Mouse (Mus musculus) fibroblast of lung, adult 2 months (primary cell): Measurements from ENCODE around the gene Exosc3.
"Not testable (repeated sequence)": the region's sequence is repeated elsewhere in the genome, so short reads cannot be mapped to it uniquely, and the experiment has no call there.

Experiments
- DNase-seq: peaks from one replicate; pipeline ENCODE4 v3.0.0-alpha.2; 2011; ENCODE audit warnings: low read depth

Exosc3 gene

DNA sequence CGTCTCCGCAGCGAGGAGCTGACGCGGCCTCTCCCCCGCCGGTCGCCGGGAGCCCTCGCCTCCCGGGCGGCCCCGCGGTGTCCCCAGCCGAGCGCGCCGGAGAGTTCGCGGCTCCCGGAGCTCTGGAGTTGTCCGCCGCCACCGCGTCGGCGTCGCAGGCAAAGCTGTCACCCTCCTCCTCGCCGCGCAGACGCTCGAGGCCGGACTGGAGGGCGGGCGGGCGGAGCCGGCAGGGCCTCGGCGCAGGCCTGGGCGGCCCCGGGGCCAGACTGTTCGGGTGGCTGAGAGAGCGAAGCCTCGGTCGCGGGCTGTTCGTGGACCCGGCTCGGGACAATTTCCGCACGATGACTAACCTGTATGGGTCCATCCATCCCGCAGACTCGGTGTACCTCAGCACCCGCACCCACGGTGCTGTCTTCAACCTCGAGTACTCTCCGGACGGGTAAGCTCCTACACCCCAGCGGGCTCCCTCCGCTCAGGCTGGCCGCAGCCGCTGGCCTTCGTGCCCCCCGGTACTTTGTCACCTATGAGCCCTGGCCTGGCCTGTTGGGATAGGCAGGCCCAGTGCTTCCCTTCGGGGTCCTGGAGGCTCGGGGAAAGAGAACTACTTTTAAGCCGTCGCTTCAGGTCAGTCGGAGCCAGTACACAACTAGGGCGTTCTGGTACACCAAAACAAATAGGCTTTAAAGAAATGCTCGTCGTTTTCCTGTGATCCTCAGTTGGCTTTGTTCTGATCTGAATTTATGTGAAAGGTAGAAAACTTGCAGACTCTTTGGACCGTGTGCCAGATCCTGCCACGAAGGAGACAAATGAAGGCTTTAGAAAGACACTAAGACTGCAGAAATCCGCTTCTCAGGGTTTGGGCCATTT is at the start of gene Exosc3:
Gene Exosc3, minus strand, starts transcription at position 447 of the 870 bp plus-strand sequence.
- DNase-seq, result no peak

- DNase-seq, result no peak
Observed at GRCm38 (mm10) chr4:45392099-45392498, 49.6 kb upstream of the Exosc3 start.

- DNase-seq, result not testable (repeated sequence)
Observed at GRCm38 (mm10) chr4:45387296-45387695, 44.8 kb upstream of the Exosc3 start.

DNA sequence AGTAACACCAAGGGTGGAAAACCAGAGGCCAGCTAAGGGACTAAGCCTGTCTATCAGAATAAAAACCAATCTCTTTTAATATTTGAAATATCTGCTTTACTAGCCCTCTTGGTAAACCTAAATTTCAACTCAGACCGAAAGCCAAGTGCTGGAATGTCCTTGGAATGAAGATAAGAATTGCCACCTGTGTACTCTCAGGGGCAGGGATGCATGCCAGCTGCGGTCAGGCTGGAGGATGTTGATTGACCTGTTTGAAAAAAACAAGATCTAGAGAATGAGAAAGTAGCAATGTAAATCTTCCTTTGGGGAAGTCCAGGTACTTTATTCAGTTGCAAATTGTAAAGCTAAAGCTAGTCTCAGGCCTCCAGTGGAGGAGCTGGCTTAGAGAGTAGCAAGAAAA is 39.6 kb upstream of the Exosc3 start:
- DNase-seq, result not testable (repeated sequence)

- DNase-seq, result not testable (repeated sequence)
Observed at GRCm38 (mm10) chr4:45380903-45381580, 38.5 kb upstream of the Exosc3 start.

- DNase-seq, result no peak
Observed at GRCm38 (mm10) chr4:45376573-45376972, 34.0 kb upstream of the Exosc3 start.

DNA sequence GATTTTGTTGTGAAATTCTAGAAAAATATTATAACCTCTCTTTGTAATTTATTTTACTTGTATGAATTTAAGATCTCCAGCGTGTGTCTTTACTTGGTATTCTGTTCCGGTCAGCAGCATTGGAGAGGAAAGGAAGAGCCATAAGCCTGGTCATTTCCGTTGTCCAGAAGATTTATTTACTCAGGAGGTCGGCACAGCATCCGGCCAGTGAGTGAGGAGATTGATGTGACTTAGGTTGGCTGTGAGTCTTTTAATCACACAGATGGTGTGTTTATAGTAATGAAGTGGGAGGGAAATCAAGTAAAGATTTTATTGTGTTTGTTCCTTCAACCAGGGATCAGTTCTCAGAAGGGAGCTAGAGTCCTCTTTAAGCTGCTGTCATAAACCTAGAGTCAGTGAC is 32.3 kb upstream of the Exosc3 start:
- no peak for DNase-seq

- DNase-seq, result no peak
Observed at GRCm38 (mm10) chr4:45371261-45371660, 28.7 kb upstream of the Exosc3 start.

DNA sequence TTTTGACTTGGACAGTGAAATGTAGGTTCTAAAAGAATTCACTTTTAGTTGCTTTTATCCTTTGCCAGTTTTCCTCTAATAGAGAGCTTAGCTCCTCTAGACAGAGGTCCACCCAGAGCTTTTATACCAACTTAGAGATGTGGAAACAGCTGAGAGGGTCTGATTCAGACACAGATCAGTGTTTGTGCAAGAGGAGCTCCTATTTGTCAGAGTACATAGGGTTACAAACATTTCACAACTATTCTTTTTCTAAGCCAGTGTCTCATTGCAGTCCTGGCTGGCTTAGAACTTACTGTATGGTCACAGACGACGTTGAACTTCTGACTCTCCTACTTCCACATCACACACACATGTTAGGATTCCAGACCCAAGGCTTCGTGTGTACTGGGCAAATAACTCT is 14.1 kb upstream of the Exosc3 start:
- DNase-seq, result no peak

DNA sequence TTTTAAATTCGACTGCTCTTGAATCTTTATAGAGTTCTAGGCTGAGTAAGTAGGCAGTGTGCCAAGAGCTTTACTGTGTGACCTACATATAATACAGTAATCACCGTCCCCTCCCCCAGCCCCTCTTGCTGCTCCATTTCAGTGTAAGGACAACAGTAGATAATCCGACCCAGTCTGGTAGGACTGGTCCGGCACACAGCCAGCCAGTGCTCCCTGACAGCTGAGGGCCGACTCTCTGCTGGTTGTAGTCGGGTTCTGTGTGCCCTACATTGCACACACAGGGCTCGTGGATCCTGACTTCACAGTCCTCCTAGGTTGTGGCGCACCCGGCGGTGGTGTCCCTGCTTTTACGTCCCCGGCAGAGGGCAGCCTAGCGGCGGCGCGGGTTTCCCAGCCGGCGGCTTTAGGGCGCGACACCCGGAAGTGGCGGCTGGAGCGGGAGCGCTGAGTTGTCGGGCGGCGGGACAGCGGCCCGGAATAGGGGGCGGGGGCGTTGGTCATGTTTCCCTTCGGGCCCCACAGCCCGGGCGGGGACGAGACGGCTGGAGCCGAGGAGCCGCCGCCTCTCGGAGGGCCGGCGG is 773 bp downstream of the Exosc3 start, which contains the start of gene Dcaf10:
Gene Dcaf10, plus strand, starts transcription at position 433 of the 581 bp plus-strand sequence.
- DNase-seq, result peak; percentile 54

GRCm38 (mm10) chr4:45341226-45341625 is 1.3 kb downstream of the Exosc3 start:
- no peak for DNase-seq

DNA sequence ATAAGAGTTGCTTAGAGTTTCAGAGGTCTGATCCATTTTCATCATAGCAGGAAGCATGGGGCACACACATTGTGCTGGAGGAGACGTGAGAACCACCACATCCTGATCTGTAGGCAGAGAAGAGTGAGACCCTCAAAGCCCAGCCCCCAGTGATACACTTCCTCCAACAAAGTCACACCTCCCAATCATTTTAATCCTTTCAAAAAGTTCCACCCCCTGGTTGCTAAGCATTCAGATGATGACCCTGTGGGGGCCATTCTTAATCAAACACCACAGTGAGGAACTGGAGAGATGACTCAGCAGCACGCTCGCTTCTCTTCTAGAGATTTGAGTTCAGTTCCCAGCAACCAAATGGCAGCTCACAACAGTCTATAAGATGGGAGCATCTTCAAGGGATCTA is 10.1 kb downstream of the Exosc3 start:
- DNase-seq, result no peak

- no peak for DNase-seq
Observed at GRCm38 (mm10) chr4:45331139-45331538, 11.4 kb downstream of the Exosc3 start.

GRCm38 (mm10) chr4:45320159-45320816 is 22.2 kb downstream of the Exosc3 start:
- DNase-seq, result no peak

DNA sequence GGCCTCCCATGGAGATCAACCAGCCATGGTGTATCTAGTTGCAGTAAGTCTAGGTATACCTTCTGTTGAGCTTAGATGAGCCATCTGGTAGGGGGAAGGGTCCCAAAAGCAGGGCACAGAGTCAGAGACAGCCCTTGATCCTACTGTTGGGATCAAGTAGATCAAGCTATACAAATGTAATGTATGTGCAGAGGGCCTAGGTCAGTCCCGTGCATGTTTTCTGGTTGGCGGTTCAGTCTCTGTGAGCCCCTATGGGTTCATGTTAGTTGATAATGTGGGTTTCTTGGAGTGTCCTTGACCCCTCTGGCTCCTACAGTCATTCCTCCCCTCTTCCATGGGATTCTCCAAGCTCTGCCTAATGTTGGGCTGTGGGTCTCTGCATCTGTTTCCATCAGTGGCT is 31.5 kb downstream of the Exosc3 start:
- DNase-seq, result no peak

DNA sequence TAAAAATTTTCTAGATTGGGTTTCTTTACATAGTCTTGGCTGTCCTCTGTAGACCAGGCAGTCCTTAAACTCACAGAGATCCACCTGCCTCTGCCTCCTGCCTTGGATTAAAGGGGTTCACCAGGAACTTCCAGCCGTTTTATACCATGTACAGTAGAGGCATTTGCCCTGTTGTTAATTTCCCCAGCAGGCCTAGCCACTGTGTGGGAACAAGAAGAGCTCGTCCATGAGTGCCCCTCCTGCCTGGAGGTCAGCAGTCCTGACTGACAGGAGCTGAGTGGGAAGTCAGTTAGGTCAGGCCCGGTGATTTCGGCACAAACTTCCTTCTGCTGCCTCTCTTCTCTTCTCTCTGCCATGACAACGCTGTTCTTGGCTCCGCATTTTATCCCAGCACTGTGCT is 33.9 kb downstream of the Exosc3 start:
- no peak for DNase-seq

GRCm38 (mm10) chr4:45308046-45308445 is 34.5 kb downstream of the Exosc3 start:
- no peak for DNase-seq

- DNase-seq, result no peak
Observed at GRCm38 (mm10) chr4:45305536-45305935, 37.0 kb downstream of the Exosc3 start.

GRCm38 (mm10) chr4:45296662-45297564 is 45.6 kb downstream of the Exosc3 start, which contains the start of gene Trmt10b:
Gene Trmt10b (plus strand): TSS chr4:45297127.
- no peak for DNase-seq

GRCm38 (mm10) chr4:45287906-45288305 is 54.6 kb downstream of the Exosc3 start:
- no peak for DNase-seq

- DNase-seq, result no peak
Observed at GRCm38 (mm10) chr4:45286318-45286717, 56.2 kb downstream of the Exosc3 start.
